ENCODE assay signal across 8 mouse cellular contexts in genomic region chr13:114456766-114457566, GRCm38 (mm10). TPM values are rescaled to one million over a fixed set of nuclear protein-coding genes. Genes with fewer than 3 reads are reported as not detected.
DNase-seq lines count a peak whose midpoint lies in the region; ATAC-seq and TF ChIP-seq lines count a peak whose summit lies in the region.

No protein-coding gene starts in this region.

- ATAC-seq in heart, embryonic 15.5 days (replicated peaks; ENCODE audit: insufficient number of reproducible peaks, insufficient read depth, low FRiP score, low read depth): no peak
- peak; percentile 81 for ATAC-seq in megakaryocyte progenitor cell, adult 5-6 weeks (replicated peaks; ENCODE audit: poor library complexity)
- ATAC-seq in stomach, embryonic 16.5 days (ENCODE audit: insufficient read depth, low FRiP score): no peak

- no peak overlapping the region for H3K27ac ChIP-seq in left cerebral cortex, adult 2 months
- no peak overlapping the region for H3K27ac ChIP-seq in heart, embryonic 15.5 days
- H3K27ac ChIP-seq in stomach, embryonic 16.5 days (ENCODE audit: low read length): no peak overlapping the region; the same call in 1 of the 2 replicates

- no peak for TF ChIP-seq CTCF in left cerebral cortex, adult 2 months (IDR thresholded peaks at IDR 0.05)

- WGBS in heart, embryonic 15.5 days: 1% methylated on average over 44 of the region's 44 CpGs
- 2% methylated on average over 44 of the region's 44 CpGs for WGBS in stomach, embryonic 16.5 days

- intact Hi-C loops in left cerebral cortex, adult 2 months (cut with DNase I): loop anchor here (5.0 kb wide), 1 partner anchor 70 kb away; the partner anchor contains the start of gene Ndufs4

- peak overlapping the region; percentile 100 for H3K4me2 ChIP-seq in heart, embryonic 15.5 days
- peak overlapping the region; percentile 93 for H3K4me2 ChIP-seq in stomach, embryonic 16.5 days (ENCODE audit: low read depth, low read length)

- H3K27me3 ChIP-seq in heart, embryonic 15.5 days: peaks cover 48% of the 10 kb centered on the region
- H3K27me3 ChIP-seq in stomach, embryonic 16.5 days (ENCODE audit: control insufficient read depth, insufficient read depth, low read length): peaks cover 29% of the 10 kb centered on the region

- H3K9ac ChIP-seq in heart, embryonic 15.5 days: peak overlapping the region; percentile 49
- H3K9ac ChIP-seq in stomach, embryonic 16.5 days (ENCODE audit: low read length): peak overlapping the region; percentile 66

- no peaks in the 10 kb centered on the region for H3K9me3 ChIP-seq in heart, embryonic 15.5 days (replicated peaks)
- H3K9me3 ChIP-seq in stomach, embryonic 16.5 days (replicated peaks; ENCODE audit: control insufficient read depth, low read length): no peaks in the 10 kb centered on the region

- H3K4me3 ChIP-seq in left cerebral cortex, adult 2 months: peak overlapping the region; percentile 29
- H3K4me3 ChIP-seq in heart, embryonic 15.5 days: peak overlapping the region; percentile 67
- H3K4me3 ChIP-seq in stomach, embryonic 16.5 days (replicated peaks; ENCODE audit: low read length): peak overlapping the region; percentile 64

- peaks cover 32% of the 10 kb centered on the region for H3K4me1 ChIP-seq in heart, embryonic 15.5 days (replicated peaks)
- peaks cover 10% of the 10 kb centered on the region; the same call in 1 of the 2 replicates for H3K4me1 ChIP-seq in stomach, embryonic 16.5 days (ENCODE audit: control insufficient read depth, insufficient read depth, low read length)

- DNase-seq in left cerebral cortex, adult 2 months (ENCODE audit: extremely low spot score in 1 of 2, low spot score in 2 of 2): peak; percentile 14 to 28
- no peak for DNase-seq in left cerebral cortex, adult 11 months (ENCODE audit: low spot score)
- DNase-seq in embryo, embryonic 10 days (ENCODE audit: low spot score): peak; percentile 61
- peak; percentile 8 to 44 for DNase-seq in kidney, postnatal 25 days
- DNase-seq in spleen, adult 12 weeks (ENCODE audit: low spot score): no peak

- H3K36me3 ChIP-seq in heart, embryonic 15.5 days: no peaks in the 10 kb centered on the region
- no peaks in the 10 kb centered on the region for H3K36me3 ChIP-seq in stomach, embryonic 16.5 days (ENCODE audit: control insufficient read depth, insufficient read depth, low read length)

RNA-seq across cellular contexts. Expression of gene Fst, which starts 1.8 kb away (rescaled TPM):
- total RNA-seq in left cerebral cortex, adult 2 months (2021): 10 to 100 TPM; 10.9 TPM
- polyA plus RNA-seq in heart, embryonic 15.5 days (2015; fragmentation: Nextera tagmentation; extraction: Ambion mirVana): 3.9 and 6.0 TPM in 2 replicates
- total RNA-seq in megakaryocyte progenitor cell, adult 5-6 weeks (2015): 0.07 and 0.46 TPM in 2 replicates
- total RNA-seq in megakaryocyte progenitor cell, adult 5-6 weeks (2017): 0.04 TPM in 1 of 2 replicates, not detected in the other
- 18.0 and 25.6 TPM in 2 replicates for polyA plus RNA-seq in stomach, embryonic 16.5 days (2015; fragmentation: Nextera tagmentation; extraction: Ambion mirVana)

Comparison
In these comparisons a context has a peak if more than half of its experiments do, and no peak if none do; other contexts are left out.
1. DNase-seq: peak in left cerebral cortex, adult 2 months (2 of 2), embryo, embryonic 10 days (single experiment) and kidney, postnatal 25 days (2 of 2); none in left cerebral cortex, adult 11 months (single experiment) and spleen, adult 12 weeks (single experiment).
2. RNA of gene Fst, which starts 1.8 kb away (total RNA-seq): 10.9 TPM in left cerebral cortex, adult 2 months; 0.04 to 0.46 TPM in megakaryocyte progenitor cell, adult 5-6 weeks; every median in the first group is over 4 times any median in the second.
3. Peak in every context shown above with its lines, with median percentiles within 50 percentile points of each other: H3K4me3 ChIP-seq.